Mouse (Mus musculus): ENCODE results near the gene Nps. TPM values are rescaled to one million over a fixed set of nuclear protein-coding genes. Genes with fewer than 3 reads are reported as not detected.

The Nps gene
- polyA plus RNA-seq, 1 experiment = not detected

DNA sequence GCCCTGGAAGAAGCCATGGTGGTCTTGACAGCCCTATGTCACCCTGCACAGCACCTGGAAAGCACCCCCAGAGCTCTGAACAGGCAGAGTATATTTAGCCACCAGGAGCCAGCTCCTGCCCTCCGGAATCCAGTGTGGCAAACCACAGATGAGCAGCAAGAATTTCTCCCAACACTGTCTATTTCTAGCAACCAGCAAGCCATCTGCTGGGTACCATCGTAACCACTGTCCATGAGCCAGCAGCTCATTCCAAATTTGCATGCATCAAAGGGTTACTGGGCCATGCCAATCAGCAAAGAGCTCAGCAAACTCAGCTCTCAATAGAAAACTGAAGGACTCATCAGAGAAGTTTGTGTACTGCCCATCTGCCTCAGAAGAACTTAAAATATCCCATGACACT is 46.0 kb downstream of the Nps start:
- 83% methylated on average over 2 of the region's 2 CpGs for WGBS
- H3K36me3 ChIP-seq (ENCODE audit: control insufficient read depth, insufficient read depth, low read length) = no peaks in the 10 kb centered on the region
- no peak overlapping the region for H3K4me3 ChIP-seq (ENCODE audit: control insufficient read depth, insufficient read depth, low read length)
- DNase-seq = no peak
- H3K27me3 ChIP-seq (ENCODE audit: control insufficient read depth, insufficient read depth, low read length) = no peaks in the 10 kb centered on the region
- no peaks in the 10 kb centered on the region for H3K4me1 ChIP-seq (replicated peaks; ENCODE audit: control insufficient read depth, insufficient read depth, low read length)
- H3K27ac ChIP-seq (ENCODE audit: control insufficient read depth, insufficient read depth, low read length) = no peak overlapping the region
- TF ChIP-seq POLR2A (IDR thresholded peaks at IDR 0.05; ENCODE audit: control insufficient read depth, extremely low read depth, insufficient read depth, low read length, poor library complexity) (no peak), CTCF (IDR thresholded peaks at IDR 0.05; ENCODE audit: borderline replicate concordance, control insufficient read depth, extremely low read depth, insufficient read depth, low read length, poor library complexity) (no peak)

Other genes with a start within 250 kb of the Nps start
- gene Foxi2, start 151.6 kb downstream of the Nps start, polyA plus RNA-seq (2012; rRNA removed) = 0.11 and 0.18 TPM in 2 replicates

Data from thymus, adult 2 months (tissue).